Mouse (Mus musculus) spleen, adult 12 weeks (tissue): ENCODE results near the gene Pcp4l1.

Experiments
- DNase-seq: peaks from one replicate; pipeline ENCODE4 v3.0.0; 2022; ENCODE audit warnings: low spot score

The Pcp4l1 gene

DNA sequence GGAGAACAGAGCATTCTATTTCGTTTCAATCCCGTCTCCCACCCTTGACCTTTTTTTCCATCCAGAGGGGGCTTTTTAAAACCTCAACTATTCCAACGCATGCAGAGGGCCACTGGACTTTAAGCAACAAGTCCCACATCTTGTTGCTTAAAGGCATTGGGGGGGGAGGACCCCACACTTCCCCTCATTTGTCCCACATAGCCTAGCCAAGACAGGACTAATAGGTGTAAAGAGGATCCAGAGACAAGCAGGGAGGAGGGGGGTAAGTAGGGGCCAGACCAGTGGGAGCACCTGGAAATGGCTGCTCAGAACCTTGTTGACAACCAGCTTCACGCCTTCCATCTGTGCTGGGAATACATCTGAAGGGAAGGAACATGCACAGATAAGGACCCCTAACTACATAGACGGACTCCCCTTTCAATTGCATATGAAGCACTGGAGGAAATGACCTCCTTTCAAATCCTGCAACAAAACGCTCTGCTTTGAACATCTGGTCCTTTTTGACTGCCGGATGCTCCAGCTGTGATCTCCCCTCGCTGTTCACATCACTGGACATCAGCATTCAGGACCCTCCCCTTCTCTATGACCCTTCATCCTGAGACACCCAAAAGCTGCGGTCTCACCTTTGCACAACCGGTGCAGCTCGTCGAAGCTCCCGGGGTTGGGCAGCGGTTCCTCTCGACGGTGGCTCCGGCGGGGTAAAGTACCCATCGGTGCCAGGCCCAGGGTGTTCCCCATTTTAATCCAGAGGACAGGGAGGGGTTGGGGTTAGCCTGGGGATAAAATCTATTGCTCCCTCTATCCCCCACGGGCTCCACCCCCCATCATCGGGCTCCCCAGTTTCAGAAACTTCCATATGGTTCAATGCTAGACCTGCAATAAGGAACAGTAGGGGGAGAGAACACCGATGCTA, 25.5 kb upstream of the Pcp4l1 start:
- no peak for DNase-seq

DNA sequence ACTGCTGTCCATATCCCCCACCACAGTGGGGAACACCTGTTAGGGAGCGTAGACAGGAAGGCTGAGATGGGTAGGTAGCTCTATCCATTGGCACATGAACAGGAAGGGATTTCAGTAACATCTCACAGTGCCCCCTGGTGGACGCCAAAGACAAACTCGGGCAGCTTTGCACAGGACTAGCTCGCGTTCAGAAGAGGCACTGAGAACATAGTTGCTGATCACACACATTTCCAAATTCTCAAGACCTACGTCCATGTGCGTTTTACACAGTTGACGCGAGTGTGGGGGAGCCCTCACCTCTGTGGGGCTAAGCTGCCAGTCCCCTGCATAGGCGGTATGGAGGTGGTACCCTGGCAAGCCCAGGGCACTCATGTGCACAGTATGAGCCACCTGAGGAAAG, 24.8 kb upstream of the Pcp4l1 start:
- peak; percentile 63 for DNase-seq

DNA sequence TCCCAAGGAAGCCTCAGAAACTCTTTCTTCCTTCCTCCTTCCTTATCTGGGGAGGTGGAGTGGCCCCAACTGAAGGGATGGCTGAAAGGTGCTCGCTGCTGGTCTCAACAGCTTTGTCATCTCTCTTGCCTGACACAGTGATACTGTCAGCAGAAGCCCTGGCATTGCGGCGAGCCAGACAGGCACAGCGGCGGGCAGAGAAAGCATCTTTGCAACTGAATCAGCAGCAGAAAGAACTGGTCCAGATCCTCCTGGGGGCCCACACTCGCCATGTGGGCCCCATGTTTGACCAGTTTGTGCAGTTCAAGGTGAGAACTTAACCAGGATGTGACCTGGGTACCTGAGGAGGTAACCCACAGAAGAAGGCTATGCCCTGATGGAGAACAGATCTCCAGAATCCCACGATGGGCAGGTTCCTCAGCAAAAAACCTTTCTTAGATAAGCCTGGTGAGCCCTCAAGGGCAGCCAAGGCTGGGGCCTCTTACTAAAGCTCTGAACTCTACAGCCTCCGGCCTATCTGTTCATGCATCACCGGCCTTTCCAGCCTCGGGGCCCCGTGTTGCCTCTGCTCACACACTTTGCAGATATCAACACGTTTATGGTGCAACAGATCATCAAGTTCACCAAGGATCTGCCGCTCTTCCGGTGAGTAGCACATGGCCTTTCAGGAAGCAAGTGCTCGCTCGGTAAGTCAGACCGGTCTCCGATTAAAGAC, 20.3 kb upstream of the Pcp4l1 start:
- no peak for DNase-seq

DNA sequence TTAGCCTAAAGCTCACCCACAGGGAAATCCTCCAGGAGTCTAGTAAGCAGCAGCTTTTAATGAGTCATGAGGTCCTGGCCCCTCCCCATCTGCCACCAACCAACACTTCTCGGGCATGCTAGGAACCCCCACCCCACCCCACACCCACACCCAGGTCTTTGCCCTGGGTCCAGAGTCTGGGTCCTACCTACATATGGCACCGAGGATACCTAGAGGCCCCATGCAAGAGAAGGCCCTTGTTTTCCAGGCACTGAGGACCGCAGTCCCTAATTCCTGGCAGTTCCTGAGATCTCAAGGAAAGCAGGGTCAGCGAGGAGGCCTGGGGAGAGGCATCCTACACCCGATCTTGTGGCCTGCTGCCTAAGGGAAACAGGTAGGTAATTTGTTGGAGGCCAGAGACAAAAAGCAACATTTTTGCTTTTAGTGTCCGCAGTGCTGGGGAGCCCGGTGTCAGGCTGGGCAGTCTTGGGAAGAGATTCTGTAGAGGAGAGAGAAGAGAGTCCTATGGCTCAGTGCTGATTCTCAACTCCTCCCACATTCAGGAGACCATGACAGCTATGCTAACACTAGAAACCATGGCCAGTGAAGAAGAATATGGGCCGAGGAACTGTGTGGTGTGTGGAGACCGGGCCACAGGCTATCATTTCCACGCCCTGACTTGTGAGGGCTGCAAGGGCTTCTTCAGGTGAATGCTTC, 17.9 kb upstream of the Pcp4l1 start, which contains the start of gene Nr1i3:
Nr1i3 (plus strand) TSS at position 170 of the 696 bp plus-strand sequence.
- DNase-seq = no peak

DNA sequence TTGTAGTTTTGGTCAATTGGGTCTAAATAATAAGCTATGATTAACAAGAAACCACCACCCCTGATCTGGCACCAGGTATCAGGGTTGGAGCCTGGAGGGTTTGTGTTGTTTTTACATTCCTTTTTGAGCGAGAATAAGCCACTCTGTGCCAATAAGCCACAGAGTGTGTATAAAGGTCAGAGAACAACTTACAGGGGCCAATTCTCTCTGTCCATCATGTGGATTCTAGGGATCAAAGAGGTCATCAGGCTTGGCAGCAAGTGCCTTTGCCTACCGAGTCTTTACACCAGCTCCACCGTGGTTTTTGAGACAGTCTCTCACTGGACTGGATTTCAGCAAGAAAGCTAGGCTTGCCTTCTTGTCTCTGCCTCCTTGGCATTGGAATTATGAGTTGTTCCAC, 16.8 kb upstream of the Pcp4l1 start:
- DNase-seq = no peak

DNA sequence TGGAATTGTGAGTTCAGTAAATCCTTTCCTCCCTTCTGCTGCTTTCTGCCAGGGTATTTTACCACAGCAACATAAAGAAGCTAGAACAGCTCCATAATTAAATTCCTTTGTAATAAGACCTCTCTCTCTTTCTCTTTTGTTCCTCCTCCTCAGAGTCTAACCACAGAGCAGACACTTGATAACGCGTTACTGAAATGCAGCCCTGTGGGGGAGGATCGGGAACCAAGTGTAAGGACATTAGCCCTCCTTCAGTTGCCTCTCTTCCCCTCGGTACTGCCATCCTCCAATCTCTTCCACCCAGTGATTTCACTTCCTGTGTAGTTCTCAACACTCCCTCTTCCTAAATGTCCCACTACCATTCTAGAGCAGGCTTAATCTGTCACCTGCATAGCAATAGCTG, 13.3 kb upstream of the Pcp4l1 start:
- no peak for DNase-seq

DNA sequence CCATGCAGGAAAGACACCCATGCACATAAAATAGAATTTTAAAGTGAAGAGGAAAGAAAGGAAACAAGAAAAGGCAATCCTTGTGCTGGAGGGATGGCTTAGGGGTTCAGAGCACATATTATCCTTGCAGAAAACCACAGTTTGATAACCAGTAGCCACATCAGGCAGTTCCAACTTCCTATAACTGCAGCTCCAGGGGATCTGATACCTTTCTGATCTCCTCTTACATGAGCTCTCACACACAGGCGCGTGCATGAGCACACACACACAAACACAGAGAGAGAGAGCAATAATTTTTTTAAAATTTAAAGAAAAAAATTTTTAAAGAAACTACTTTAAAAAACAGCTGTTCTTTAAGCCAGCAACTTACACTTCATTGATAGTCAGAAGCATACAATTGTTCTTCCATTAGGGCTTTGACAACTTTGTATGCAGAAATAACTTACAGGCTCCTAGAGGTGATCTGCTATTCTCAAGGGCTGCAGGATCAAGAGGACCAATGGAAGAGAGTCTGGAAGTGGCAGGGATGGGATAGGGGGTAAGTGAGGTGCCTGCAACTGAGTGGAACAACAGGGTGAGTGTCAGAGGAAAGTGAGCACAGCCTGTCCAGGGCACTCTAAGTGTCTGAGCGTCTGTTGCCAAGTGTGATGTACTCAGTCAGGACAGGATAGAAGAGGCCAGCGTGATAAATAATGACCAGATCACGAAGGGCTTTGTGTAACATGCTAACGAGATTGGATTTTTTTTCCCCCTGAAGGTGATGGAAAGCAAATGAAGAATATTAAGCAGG, 9.8 kb upstream of the Pcp4l1 start:
- no peak for DNase-seq

DNA sequence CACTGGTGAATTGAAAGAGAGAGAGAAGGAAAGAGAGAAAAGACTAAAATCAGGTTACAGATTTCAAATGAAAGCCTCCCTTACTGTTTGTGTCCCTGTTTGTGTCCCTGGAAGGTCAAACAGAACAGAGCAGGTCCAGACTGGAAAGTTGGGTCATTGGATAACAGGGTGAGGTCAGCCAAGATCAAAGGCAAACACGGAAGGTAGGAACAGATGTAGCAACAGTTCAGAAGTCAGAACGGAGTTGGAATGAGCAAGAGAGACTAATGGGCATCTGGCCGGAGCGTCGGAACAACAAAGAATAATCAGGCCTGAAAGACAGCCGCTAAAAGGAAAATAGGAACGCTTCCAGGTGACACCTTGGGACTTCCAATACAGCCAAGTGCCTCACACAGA, 8.2 kb upstream of the Pcp4l1 start:
- no peak for DNase-seq

DNA sequence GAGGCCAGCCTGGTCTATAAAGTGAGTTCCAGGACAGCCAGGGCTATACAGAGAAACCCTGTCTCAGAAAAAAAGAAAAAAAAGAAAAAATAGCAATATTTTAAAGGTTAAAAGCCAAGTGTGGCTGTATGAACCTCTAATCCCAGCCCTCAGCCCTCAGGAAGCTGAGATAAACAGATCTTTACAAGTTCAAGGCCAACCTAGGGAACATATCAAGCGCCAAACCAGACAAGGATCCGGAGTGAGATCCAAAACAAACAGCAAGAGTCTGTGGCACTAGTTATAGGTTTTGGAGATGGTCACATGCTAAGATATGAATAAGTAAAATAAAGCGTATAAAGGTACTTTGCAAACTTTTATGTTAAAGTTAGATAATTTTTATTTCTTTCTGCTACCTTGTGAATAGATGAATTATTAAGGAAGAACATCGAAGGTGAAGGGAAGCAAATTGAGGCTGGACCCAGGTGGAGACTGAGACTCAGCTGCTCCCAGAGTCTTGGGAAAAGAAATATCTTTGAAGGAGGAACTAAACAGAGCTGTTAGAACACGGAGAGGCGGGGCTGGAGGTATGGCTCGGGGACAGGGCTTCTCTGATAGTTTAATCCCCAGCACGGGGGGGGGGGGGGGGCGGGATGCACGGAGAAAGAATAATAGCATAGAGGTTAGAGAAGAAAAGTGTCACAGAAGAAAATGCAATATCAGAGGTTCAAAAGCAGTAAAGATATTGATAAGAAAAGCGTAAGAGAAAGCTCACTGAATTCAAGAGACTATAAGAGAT, 7.6 kb upstream of the Pcp4l1 start:
- no peak for DNase-seq

DNA sequence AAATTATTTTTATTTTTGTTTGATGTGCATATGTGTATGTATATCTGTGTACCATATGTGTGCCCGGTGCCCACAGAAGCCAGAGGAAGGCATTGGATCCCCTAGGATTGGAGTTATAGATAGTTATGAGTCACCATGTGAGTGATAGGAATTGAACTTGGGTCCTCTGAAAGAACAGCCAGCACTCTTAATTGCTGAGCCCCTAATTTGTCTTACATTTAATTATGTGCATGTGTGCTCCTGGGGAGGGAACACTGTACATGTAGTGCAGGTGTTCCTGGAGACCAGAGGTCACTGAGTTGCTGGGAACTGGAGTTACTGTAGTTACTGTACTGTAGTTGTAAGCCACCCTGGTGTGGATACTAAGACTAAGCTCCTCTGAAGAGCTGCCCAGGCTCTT, 4.7 kb upstream of the Pcp4l1 start:
- DNase-seq = no peak

DNA sequence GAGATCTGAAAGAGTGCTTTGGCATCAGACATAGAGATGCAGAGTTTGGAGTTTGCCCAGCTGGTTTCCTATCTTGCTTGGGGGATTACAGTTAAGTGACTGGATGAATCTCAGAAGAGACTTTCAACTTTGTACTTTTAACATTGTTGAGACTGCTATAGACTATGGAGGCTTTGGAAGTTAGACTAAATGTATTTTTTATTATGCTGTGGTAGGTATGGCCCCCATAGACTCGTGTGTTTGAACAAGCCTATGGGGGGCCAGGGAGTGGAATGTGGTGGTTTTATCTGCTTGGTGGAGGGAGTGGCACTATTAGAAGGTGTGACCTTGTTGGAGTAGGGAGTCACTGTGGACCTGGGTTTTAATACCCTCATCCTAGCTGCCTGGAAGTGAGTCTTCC, 3.5 kb upstream of the Pcp4l1 start:
- no peak for DNase-seq

DNA sequence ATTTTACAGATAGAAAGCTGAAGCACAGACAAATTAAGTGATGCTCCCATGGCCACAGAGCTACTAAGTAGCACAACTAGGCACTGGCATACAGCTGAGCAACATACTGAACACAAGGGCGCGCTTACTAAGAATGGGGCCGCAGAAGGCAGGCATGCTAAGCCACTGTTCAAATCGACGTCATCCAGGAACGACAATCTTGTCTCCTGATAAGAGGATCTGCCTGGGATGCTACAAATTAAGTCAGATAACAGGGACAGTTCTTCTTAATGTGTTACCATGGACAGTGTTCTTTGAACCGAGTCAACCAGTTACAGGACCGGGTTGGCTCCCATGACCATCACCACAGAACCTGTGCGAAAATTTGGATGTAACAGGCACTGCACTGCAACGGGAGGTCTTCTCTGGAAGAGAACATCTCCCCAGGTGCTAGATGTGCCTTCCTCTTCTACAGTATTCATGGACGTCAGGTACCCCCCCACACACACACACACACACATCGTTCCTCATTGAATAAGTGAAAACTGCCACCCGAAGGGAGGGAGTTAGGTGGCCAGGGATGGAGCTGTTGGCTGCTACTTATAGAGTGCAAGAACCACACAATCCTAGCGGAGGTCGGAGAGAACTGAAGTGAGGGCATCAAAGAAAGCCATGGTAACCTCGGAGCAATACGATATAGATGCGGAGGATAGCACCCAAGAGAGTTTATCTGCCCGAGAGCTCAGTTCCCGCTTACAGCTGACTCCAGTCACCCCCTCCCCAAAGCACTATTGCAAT, 834 bp downstream of the Pcp4l1 start:
- DNase-seq = no peak

DNA sequence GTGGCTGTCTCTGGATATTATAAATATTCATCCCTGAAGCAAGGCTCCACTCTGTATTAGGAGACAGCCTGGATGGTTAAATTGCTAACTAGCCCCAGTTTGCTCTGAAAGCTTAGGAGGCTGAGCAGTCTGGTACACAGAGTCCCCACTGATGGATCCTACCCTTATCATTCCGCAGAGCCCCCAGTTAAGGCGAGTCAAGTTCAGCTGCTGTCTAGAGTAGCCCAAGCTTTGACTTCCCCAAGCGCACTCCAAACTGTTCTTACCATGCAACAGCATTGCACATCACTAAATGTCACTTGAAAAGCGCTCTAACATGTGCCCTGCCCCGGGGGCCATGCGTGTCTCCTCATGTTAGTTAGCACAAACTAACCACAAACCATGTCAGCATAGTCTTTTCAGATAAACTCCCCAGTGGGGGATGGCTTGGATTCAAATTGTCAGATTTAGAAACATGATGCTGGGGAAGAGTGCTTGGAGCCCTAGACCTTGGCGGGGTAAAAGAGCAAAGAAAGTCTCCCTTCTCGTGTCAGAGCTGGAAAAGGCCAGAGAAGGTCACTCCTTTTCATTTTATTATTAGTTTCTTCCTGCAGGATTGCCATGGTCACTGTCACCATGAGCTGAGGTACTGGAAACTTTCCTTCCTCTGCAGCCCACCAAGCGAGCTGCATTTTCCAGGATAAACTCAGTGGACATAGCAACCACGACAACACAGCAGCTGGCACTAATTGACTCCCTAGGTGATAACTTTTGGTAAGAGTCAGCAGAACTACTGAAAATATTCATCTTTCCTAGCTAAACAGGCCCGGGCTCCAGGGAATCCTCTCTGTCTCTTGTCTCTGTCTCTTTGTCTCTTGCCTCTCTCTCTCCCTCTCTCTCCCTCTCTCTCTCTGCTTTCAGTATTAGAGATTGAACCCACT, 1.9 kb downstream of the Pcp4l1 start:
- no peak for DNase-seq

DNA sequence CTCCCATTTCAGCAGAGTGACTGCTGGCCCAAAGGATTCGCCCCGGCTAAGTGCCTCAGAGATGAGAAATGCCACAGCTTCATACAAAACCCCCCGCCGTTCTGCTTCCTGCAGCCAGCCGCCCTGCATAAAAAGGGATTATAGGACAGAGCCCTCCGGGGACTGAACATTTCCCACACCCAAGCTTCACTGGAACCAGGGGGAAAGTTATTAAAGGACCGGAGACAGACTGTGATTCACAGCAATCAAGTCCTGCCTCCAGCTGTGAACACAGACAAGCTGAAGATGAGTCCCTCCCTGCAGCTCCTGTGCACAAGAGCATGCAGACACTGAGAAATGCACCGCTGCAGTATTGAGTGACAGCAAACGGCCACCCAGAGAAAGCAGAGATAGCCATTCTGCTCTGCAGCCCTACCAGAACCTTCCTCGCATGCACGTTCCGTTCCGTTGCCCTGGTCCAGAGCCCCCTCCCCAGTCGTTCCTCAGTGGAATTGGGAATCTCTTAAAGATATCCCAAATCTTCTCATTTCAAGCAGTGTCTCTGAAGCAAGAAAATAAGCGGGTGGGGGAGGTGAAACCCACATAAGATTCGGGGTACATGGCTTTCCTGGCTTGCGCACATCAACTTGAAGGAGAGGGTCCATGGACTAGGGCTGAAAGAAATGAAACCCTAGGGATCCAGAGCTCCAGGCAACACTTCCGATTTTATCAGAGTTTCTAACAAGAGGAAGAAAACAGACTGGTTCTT, 2.8 kb downstream of the Pcp4l1 start:
- DNase-seq = no peak

DNA sequence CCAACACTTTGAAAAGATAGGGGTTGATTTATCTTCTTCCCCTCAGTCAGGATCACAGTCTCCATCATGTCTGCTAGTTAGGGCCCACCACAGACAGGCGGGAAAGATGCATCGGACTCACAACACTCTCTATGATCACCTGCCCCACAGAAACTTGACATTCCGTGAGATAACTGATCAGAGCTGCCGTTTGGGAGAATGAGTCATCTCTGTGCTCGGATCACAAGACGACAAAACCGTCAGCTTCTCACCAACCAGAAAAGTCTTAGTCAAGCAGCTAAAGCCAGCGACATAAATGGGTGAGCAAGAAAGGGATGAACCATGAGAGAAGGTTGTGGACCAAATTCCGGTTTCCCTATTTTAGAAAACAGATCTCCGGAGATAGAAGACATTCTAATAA, 3.8 kb downstream of the Pcp4l1 start:
- DNase-seq = no peak

DNA sequence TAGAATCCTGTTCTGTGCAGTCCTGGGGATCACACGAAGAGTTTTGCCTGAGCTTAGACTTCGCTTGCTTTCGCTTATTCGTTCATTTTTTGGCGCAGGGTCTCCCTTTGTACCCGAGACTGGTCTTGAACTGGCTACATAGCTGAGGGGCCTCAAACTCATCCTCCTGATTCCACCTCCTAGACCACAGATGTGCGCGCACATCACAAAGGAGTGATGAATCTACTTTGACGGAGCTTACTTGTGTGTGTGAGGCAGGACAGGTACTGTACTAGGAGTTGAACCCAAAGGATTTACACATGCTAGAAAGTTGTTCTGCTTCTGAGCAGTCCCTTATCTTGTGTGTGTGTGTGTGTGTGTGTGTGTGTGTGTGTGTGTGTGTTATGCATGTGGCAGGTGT, 5.2 kb downstream of the Pcp4l1 start:
- DNase-seq = no peak

DNA sequence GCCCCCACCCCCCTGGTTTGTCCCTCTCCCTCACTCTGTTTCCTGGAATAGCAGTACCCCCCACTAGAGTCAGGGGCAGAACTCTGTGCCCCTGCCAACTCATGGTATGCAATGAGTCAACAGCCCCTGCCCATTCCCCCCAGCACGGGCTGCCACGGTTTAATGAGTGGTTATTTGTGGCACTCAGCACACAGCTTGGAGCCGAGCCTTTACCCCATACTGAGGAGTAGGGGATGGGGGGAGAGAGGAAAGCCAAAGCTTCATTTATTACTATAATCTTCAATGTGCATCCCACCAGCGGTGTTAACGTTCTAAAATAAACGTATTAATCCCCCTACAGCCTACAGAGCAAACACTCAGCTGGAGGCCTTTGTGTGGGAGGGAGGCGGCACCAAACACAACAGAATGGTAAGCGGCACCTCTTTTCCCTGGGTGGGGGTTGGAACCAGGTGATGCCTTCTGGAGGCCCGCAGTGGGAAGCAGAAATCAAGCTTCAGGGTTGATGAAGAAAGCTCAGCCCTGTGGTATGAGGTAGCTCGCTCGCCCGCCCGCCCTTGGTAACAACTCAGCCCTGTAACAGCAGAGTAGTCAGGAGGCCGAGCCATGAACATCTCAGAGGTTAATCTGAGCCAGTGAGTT, 6.5 kb downstream of the Pcp4l1 start:
- DNase-seq = no peak

DNA sequence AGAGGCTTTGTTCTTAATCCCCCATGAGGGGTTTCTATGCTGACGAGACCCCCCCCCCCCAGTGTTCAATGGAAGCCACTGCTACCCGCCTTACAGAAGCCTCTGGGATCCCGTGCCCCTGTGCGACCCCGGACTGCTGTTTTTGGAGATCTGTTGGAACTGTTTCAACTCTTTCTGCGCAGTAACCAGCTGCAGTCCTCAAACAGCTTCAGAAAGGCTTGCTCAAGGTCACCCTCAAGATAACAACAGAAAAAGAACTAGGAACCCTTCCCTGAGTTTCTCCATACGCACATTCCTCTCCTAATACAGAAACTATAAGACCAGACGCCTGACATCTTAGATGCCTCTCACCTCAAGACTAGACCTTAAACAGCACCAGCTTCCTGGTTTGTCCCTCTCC, 7.0 kb downstream of the Pcp4l1 start:
- no peak for DNase-seq
